Mouse (Mus musculus): ENCODE data around the gene Man1c1.

The Man1c1 gene

DNA sequence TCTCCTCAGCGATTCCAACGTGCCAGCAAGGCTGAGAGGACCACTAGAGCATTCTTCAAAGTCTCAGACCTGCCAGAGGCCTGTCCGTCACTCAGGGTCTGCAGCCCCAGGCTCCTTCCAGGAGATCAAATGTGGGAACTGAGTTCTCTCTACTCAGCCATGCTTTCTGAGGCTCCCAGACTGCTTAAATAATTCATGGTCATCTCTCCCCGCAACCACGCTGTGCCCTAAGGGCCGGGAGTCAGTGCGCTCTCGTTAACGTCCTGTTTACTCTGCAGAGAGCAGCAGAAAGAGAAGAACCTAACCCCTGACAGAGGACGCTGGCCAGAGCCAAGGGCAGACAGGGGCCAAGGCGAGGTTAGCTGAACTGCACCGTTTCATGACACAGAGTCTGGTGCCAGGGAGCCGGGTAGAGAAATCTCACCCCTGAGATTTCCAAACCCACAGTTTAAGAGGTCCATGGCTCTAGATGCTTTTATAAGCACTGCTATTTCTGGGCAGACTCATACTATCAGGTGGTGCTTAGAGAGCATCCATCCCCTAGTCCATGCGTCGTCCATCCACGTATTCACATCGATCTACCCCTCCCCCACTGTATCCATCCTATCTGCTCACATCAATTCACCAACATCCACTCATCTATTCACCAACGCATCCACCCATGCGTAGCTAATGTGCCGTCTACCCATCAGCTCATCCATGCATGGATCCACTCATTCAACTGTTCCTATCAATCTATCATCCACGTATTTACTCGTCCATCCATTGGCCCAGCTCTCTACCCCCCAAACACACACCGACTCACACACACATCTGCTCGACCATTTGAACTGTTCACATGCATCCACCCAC, 131.4 kb downstream of the Man1c1 start:
- DNase-seq, result no peak

DNA sequence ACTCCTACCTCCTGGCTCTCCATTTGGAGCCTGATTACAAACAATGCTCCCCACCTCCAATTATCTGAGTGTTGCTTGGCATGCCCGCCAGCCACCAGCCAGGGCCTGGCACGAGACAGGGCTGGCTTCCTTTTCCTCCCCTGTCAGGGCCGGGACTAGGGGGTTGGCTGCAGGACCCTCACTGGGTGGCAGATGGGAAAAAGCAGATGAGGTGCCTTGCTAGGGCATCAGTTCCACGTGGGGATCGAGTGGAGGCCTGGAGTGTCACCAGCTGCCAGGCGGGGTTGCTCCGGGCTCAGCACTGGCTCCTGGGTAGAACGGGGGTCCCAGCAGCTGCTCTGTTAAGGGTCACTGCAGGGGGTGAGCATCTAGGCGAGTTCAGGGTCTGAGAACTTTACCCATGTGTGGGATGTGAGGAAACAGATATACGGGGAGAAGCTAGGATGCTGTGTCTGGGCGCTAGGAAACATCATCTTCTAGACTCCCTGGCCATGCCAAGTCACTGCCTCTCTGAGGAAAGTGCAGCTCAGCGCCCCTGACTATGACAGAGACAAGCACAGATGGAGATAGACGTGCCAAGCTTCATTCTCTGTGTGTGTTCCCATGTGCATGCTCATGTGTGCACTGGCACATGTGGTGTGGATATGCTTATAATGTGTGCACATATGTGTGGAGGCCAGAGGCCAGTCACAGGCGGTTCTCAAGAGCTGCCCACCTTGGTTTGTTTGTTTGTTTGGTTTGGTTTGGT, 133.2 kb downstream of the Man1c1 start:
- no peak for DNase-seq

- no peak for DNase-seq
Measured at GRCm38 (mm10) chr4:134569831-134570230, 134.3 kb downstream of the Man1c1 start.

- DNase-seq, result no peak
Measured at GRCm38 (mm10) chr4:134569205-134569604, 134.9 kb downstream of the Man1c1 start.

DNA sequence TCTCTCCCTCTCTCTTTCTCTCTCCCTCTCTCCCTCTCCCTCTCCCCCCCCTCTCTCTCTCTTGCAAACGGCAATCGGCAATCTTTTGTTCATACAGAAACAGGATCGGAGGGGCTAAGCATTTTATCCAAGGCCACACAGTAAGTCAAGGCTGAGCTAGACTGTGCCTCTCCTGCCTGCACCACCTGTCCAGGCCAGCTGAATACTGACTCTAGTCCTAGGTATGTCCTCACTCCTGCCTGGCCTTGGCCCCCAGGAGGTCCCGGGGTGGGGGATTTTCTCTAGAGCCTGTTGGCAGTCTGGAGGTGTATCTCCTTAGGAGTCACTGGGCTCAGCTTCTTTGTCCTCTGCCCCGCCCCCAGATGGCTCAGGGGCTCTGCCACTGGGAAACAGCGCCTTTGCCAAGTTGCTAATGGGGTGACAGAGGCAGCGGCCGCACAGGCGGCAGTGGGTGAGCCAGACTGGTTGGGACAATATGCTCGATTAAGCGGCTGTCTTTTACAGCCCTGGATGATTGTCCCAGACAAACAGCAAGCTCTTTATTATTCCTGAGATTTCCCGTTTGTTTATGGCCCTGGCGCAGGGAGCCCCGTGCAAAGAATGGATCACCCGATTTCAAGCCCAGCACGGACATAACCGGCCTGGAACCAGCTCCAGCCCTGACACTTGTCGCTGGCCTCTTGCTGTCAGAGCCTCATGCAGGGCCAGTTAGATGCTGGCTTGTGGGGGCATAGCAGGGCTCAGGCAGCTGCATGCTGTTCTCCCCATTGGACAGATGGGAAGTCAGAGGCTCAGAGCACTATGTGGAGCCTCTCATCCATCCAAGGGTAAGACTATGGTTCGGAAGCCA, 136.5 kb downstream of the Man1c1 start:
- no peak for DNase-seq

- DNase-seq, result no peak
Measured at GRCm38 (mm10) chr4:134564093-134564492, 140.0 kb downstream of the Man1c1 start.

GRCm38 (mm10) chr4:134563624-134564023, 140.5 kb downstream of the Man1c1 start:
- DNase-seq, result no peak

DNA sequence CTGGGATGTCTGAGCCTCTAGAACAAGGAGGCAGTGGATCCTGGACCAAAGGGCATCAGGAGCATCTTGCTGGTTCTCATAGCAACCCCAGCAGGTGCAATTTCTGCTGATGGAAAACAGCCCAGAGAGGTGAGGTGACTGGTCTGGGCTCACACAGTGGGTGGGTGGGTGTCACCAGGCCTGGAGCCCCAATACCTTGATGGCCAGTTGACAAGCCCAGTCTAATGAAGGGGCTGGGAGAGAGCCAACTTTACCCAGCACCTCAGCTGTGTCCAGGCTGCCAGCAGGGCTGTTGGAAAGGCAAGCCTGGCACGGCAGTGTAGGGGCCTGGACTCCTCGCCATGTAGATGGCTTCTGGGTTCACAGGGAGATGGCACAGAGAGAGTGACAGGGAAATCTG, 142.1 kb downstream of the Man1c1 start:
- DNase-seq, result no peak

DNA sequence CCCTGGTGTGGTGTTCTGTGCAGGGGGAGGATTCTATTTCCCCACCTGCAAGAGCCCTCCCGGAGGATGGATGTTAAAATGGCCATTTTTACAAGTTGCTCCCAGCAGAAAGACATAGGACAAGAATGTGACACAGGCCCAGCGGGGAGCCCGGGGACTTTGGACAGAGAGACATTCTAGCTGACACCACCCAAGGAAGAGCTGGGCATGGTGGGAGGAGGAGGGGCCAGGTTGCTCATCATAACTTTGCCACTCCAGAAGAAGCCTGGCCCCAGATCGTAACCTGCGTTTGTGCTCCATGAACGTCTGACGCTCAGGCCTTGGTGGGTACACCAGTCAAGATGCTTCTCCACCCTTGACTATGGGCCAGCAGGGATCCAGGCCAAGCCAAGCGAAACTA, 143.4 kb downstream of the Man1c1 start:
- no peak for DNase-seq

- DNase-seq, result no peak
Measured at GRCm38 (mm10) chr4:134559154-134559553, 144.9 kb downstream of the Man1c1 start.

- DNase-seq, result no peak
Measured at GRCm38 (mm10) chr4:134558570-134559113, 145.4 kb downstream of the Man1c1 start.

DNA sequence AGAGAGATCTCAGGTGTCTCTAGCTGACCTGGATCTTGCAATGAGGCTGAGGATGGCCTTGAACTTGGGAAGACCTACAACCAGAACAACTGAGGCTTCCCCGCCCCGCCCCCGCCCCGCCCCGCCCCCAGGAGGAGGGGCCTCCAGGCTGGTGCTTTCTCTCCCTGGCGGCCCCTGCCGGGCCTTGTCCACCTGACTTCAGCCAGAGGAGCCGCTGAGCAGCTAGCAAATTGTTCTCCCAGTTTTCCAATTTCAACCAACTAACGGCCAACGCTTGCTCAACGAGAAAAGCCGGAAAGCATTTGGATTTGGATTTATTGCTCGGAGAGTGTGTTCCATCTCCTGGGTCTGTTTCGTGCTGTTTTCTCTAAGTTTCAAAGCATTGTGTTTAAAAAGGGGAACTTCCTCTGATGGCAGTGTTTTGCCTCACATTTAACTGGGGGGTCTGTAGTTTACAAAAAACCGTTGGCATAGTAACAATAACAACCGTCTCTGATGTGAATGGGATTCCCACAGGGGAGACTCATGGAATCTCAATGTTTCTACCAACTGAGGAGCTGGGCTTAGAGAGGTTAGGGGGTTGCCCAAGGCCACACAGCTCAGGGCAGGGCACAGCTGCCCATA, 146.4 kb downstream of the Man1c1 start:
- no peak for DNase-seq

DNA sequence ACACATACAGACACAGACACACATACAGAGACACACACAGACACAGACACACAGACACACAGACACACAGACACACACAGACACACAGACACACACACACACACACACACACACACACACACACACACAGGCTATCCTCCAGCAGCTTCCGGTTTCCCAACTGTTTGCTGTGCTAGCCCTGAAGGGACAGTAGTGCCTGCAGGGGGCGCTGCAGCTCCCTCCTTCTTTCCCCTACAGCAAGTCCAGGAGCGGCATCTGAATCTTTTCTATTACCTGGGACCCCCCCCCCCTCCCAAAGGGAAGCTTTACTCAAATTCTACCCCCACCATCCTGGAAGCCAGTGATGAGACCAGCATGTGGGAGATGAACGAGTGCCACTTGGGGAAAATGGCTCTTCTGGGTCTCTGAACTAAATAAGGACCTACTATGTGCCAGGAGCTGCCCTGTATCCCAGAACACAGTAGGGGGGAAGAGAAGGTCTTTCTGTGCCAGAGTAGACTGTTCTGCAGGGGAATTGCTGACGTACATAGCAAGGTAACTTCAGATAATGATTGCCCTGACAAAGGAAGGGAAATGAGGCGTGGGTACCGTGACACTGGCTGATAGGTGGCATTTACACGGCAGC, 148.0 kb downstream of the Man1c1 start:
- DNase-seq, result peak; percentile 73

DNA sequence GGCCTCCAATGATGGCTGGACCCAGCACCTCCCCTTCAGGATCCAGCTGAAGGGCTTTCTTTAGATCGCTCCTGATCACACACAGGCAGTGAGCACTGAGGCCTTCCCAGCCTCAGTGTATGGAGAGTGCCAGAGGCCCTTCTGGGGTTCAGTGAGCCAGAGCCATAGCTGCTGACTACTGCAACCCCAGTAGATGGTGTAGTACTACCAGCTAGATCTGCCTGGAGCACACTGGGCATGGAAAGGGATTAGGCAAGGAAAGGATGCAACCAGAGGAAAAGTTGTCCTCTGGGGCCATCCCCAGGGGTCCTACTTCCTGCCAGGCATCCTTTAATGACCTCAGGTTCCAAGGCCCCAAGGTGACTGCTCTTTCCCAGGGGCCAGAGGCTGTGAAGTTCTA, 150.5 kb downstream of the Man1c1 start:
- DNase-seq, result no peak

DNA sequence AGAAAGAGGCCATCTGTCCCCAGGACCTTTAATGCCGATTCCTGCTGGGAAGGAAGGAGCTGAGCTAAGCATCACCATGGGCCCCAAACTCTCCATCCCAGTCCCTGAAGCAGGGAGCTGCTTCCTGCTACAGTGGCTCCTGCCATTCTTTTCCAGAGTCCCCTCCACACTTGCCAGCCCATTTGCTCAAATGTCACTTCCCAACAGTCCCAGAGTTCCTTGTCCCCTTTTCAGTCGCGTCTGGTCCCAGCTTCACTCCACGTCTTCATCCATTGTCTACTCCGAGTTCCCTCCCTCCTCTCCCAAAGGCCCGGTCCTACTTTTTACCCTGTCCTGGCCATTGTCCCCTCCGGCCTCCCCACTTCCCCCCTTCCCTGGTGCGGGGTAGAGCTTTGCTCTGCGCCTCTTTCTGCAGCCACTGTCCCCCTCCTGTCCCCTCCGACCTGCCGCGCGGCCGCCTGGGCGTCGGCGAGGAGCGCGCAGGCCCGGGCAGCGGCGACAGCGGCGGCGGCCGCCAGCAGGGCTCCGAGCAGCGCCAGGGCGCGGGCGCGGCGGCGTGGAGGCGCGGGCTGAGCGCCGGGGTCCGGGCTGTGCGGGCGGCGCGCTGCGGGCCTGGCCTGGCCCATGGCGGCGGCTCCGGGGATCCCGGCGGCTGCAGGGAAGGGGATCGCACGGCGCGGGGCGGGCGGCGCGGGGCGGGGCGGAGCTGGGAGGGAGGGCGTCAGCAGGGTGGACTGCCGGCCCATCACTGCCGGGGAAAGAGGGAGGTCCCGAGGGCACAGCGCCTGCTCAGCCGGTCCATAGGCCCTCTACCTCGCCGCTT, 152.4 kb downstream of the Man1c1 start, which contains the start of gene Selenon:
Selenon (minus strand) TSS at position 673 of the 823 bp plus-strand sequence.
- peak; percentile 53 for DNase-seq

GRCm38 (mm10) chr4:134549899-134550298, 154.2 kb downstream of the Man1c1 start:
- DNase-seq, result no peak

- no peak for DNase-seq
Measured at GRCm38 (mm10) chr4:134548169-134548938, 155.7 kb downstream of the Man1c1 start.

DNA sequence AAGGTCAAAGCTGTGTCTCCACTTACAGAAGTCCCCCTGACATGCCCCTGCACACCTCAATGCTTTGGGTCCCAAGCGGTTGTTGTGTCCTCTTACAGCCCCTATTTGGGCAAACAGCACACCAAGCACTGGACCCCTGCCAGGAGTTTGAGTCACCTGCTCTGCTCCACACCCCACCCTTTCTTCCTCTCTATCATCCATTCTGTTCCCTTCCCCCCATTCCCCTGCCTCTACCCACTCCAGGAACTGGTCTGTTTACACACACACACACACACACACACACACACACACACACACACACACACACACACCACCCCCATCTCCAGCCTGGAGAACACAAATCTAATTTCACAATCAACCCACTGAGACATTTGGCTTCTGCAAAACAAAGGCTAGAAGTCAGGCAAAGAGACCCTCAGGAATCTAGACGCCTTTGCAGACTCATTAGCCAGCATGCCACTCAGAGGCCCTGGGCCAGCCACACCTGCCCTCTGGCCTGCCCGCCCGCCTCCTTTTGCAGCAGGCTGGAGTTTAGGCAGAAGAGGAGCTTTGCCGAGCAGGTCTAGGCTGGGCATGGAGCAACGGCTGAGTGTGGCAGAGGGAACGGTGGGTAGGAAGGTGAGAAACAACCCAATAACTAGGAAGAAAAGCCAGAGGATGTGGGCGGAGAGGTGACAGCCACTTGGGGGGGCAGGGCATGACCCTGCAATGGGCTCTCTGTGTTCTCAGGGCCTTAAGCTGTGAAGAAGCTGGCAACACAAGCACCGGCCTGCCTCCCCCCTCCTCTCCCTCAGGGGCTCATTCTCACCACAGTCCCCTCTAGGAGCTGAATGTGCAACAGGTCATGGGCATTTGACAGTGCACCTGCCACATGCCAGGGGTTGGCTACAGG, 157.0 kb downstream of the Man1c1 start:
- DNase-seq, result peak; percentile 48

- DNase-seq, result peak; percentile 93
Measured at GRCm38 (mm10) chr4:134543261-134543660, 160.8 kb downstream of the Man1c1 start.

Measured in right cerebral cortex, postnatal 14 days (tissue).